Mouse (Mus musculus): Measurements from ENCODE around the gene Gm21616. TPM values are rescaled to one million over a fixed set of nuclear protein-coding genes. Genes with fewer than 3 reads are reported as not detected.
"Not testable (repeated sequence)": the region's sequence is repeated elsewhere in the genome, so short reads cannot be mapped to it uniquely, and the experiment has no call there.

Gene Gm21616
- polyA plus RNA-seq (2012; ENCODE audit: insufficient read depth, insufficient read length, missing spikeins), result not detected in 2 replicates

DNA sequence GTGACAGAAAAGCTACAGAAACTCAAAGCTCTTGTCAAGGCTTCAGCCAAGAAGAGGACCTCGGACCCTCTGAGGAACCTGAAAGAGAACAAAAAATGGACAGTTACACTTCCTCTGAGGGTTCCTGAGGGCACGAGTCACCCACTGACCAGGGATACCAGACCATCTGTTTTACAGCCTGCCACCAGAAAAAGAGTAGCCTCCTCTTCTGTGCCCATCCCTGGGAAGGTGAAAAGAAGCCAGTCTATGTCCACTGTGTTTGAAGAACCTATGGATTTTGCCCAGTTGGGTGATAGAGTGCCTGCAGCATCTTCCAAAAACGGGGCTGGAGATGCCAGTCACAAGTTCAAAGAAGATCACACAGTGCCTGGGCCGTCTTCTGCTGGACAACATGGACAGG is at the start of gene Gm21616:
TSS of gene Gm21616 (plus strand) at position 301 of the 400 bp plus-strand sequence.
- not testable (repeated sequence) for H3K4me3 ChIP-seq (ENCODE audit: insufficient read depth, low read length); H3K4me1 ChIP-seq (ENCODE audit: control insufficient read depth, insufficient read depth, low read length); H3K27ac ChIP-seq (ENCODE audit: insufficient read depth, low read depth, low read length)

All from bone marrow macrophage, adult 2 months (primary cell).